Mouse (Mus musculus) layer of hippocampus, adult 2 months (tissue): Measurements from ENCODE around the gene Anks1. TPM values are rescaled to one million over a fixed set of nuclear protein-coding genes. Genes with fewer than 3 reads are reported as not detected.
A peak's percentile ranks its signal among the peaks of the same experiment; 100 is the strongest.

Source experiments
- DNase-seq, 2 experiments: peaks; one replicate each; pipeline ENCODE4 v3.0.0; 2022; ENCODE audit warnings: low spot score in 2 of 2
- H3K27ac ChIP-seq: fragments of 200-600 bp; 2 replicates; pipeline ENCODE4 v1.8.1; 2022
- H3K4me3 ChIP-seq: fragments of 200-600 bp; 2 replicates; pipeline ENCODE4 v1.8.1; 2022; ENCODE audit warnings: mild to moderate bottlenecking
- CTCF ChIP-seq: fragments of 200-600 bp; conservative IDR thresholded peaks from 2 replicates; pipeline ENCODE4 v1.8.1; 2022; ENCODE audit warnings: antibody characterized with exemption, mild to moderate bottlenecking, moderate library complexity
- total RNA-seq, 2 experiments: library from RNA; stranded (reverse); gene quantifications; 2 replicates each; pipeline ENCODE4 v1.2.3; 2021

Gene Anks1
- total RNA-seq, 2 experiments from 2014 or later = 35.6 to 42.0 TPM

- no peak overlapping the region for H3K4me3 ChIP-seq
- peak; percentile 21 for TF ChIP-seq CTCF
- no peak for DNase-seq
- H3K27ac ChIP-seq = peak overlapping the region; percentile 62; the same call in 1 of the 2 replicates
Observed at GRCm38 (mm10) chr17:28015068-28015730, 106.1 kb downstream of the Anks1 start.

GRCm38 (mm10) chr17:28016056-28016797 lies 107.1 kb downstream of the Anks1 start:
- TF ChIP-seq CTCF = no peak
- no peak for DNase-seq
- Histone ChIP-seq H3K27ac (peak overlapping the region; percentile 62), H3K4me3 (no peak overlapping the region)

GRCm38 (mm10) chr17:28018344-28018743 lies 109.2 kb downstream of the Anks1 start:
- no peak for TF ChIP-seq CTCF
- Histone ChIP-seq H3K4me3 (no peak overlapping the region), H3K27ac (no peak overlapping the region)
- DNase-seq = no peak

GRCm38 (mm10) chr17:28018776-28019175 lies 109.7 kb downstream of the Anks1 start:
- Histone ChIP-seq H3K4me3 (no peak overlapping the region), H3K27ac (no peak overlapping the region)
- no peak for TF ChIP-seq CTCF
- no peak for DNase-seq

GRCm38 (mm10) chr17:28019785-28020696 lies 110.9 kb downstream of the Anks1 start:
- TF ChIP-seq CTCF = no peak
- DNase-seq = no peak
- Histone ChIP-seq H3K27ac (no peak overlapping the region), H3K4me3 (no peak overlapping the region)

GRCm38 (mm10) chr17:28021911-28022310 lies 112.8 kb downstream of the Anks1 start:
- no peak for TF ChIP-seq CTCF
- H3K4me3 ChIP-seq = no peak overlapping the region
- no peak for DNase-seq
- H3K27ac ChIP-seq = peak overlapping the region; percentile 40

GRCm38 (mm10) chr17:28022854-28023655 lies 113.9 kb downstream of the Anks1 start:
- Histone ChIP-seq H3K4me3 (no peak overlapping the region), H3K27ac (peak overlapping the region; percentile 40)
- no peak for TF ChIP-seq CTCF
- peak; percentile 68 to 77 for DNase-seq

GRCm38 (mm10) chr17:28025541-28025961 lies 116.4 kb downstream of the Anks1 start:
- no peak for TF ChIP-seq CTCF
- Histone ChIP-seq H3K27ac (peak overlapping the region; percentile 58), H3K4me3 (no peak overlapping the region)
- DNase-seq = no peak

GRCm38 (mm10) chr17:28026111-28026872 lies 117.2 kb downstream of the Anks1 start:
- Histone ChIP-seq H3K27ac (peak overlapping the region; percentile 58), H3K4me3 (no peak overlapping the region)
- no peak for TF ChIP-seq CTCF
- DNase-seq = no peak

- peak overlapping the region; percentile 58; the same call in 1 of the 2 replicates for H3K27ac ChIP-seq
- no peak overlapping the region for H3K4me3 ChIP-seq
- no peak for DNase-seq
- TF ChIP-seq CTCF = no peak
Observed at GRCm38 (mm10) chr17:28027197-28027596, 118.1 kb downstream of the Anks1 start.

- no peak for TF ChIP-seq CTCF
- H3K27ac ChIP-seq = peak overlapping the region; percentile 52; the same call in 1 of the 2 replicates
- no peak for DNase-seq
Observed at GRCm38 (mm10) chr17:28028236-28028635, 119.1 kb downstream of the Anks1 start.

More at GRCm38 (mm10) chr17:28028236-28028635, 119.1 kb downstream of the Anks1 start:
- H3K4me3 ChIP-seq = no peak overlapping the region
